Mouse (Mus musculus) neutrophil, adult 83 days (primary cell): ENCODE data around the gene Magee1. TPM values are rescaled to one million over a fixed set of nuclear protein-coding genes. Genes with fewer than 3 reads are reported as not detected.

ENCODE experiments used
- total RNA-seq, 2 experiments: library from RNA; stranded (reverse); gene quantifications; one replicate each; pipeline ENCODE4 v1.2.4; 2023

Magee1 gene
- 1 to 10 TPM; 1.3 to 1.9 TPM for total RNA-seq

GRCm38 (mm10) chrX:105120275-105121226, at the start of gene Magee1:
TSS of gene Magee1 (plus strand) at chrX:105120378.

GRCm38 (mm10) chrX:105079615-105080092, 40.5 kb upstream of the Magee1 start, which contains the start of gene Pbdc1:
TSS of gene Pbdc1 (plus strand) at chrX:105079756.

Other genes starting within 250 kb of the Magee1 start
- gene Pbdc1, start 40.6 kb upstream of the Magee1 start, total RNA-seq, result 10 to 100 TPM; 17.1 to 18.1 TPM